In the genomic region with DNA sequence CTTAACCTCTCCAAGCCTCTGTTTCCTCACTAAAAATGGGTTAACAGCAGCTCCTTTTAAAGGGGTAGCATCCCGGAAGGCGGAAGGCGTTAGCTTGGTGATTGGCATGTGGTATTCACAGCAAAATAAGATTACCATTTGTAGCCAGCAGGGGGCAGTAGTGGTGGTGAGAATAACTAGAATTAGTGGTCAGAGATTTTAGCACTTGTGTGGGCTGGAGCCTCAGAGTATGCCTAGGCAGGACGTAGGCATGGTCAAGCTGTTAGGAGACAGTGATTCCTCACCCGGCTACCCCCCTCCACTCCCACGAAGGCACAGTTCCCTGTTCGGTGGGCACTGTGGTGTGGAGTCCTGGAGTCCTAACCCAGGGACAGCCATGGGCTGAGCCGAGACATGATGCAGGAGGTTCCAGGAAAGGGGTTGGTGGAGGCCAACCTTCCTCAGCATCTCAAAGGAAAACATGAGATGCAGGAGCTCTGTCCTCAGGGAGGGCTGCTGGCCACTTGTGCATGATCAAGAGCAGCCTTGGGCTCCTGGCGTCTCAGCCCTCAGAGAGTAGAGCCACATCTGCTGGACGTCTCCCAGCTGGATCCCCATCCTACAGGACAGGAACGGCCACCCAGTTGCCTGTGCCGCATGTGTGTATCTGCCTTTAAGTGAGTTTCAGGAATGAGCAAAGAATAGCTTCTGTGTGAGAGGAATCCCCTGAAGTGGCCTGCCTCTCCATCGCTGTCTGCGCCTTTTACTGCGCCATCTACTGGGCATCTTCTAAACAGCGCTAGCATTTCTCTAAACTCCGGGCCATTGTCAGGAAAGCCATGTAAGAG, we compare ENCODE assay signal across 8 mouse cellular contexts. TPM values are rescaled to one million over a fixed set of nuclear protein-coding genes. Genes with fewer than 3 reads are reported as not detected.
DNase-seq lines count a peak whose midpoint lies in the region; ATAC-seq lines count a peak whose summit lies in the region.

No protein-coding gene starts in this region.

- H3K27ac ChIP-seq in hindbrain, embryonic 13.5 days = peak overlapping the region; percentile 75

- H3K4me3 ChIP-seq in hindbrain, embryonic 13.5 days = no peak overlapping the region

- no peak overlapping the region for H3K4me2 ChIP-seq in hindbrain, embryonic 13.5 days

- no peaks in the 10 kb centered on the region for H3K27me3 ChIP-seq in hindbrain, embryonic 13.5 days

- DNase-seq in ZHBTc4 (ENCODE audit: low read depth, low spot score) = peak; percentile 86
- peak; percentile 85 to 90 for DNase-seq in cerebellum, postnatal 10 days
- peak; percentile 63 to 92 for DNase-seq in frontal cortex, adult 2 months (ENCODE audit: extremely low spot score in 1 of 2, low spot score in 1 of 2)
- peak; percentile 69 for DNase-seq in layer of hippocampus, adult 9-11 months
- peak; percentile 76 for DNase-seq in lung, postnatal 14 days
- peak; percentile 58 for DNase-seq in retina, adult 2 months (ENCODE audit: low read depth, low spot score)
- DNase-seq in urinary bladder, postnatal 25 days (ENCODE audit: low spot score) = peak; percentile 56

- 41% methylated on average over 17 of the region's 17 CpGs for WGBS in hindbrain, embryonic 13.5 days

- peaks cover 71% of the 10 kb centered on the region for H3K36me3 ChIP-seq in hindbrain, embryonic 13.5 days

- H3K9ac ChIP-seq in hindbrain, embryonic 13.5 days = no peak overlapping the region

- H3K4me1 ChIP-seq in hindbrain, embryonic 13.5 days (replicated peaks) = peaks cover 10% of the 10 kb centered on the region

- peak; percentile 66 for ATAC-seq in hindbrain, embryonic 13.5 days (ENCODE audit: low FRiP score)

- H3K9me3 ChIP-seq in hindbrain, embryonic 13.5 days = no peaks in the 10 kb centered on the region

RNA-seq across cellular contexts. Expression of a gene that starts 11.6 kb away (rescaled TPM):
- polyA plus RNA-seq in frontal cortex, adult 2 months (2012; rRNA removed) = 0.50 and 0.62 TPM in 2 replicates
- 0.16 TPM in 1 of 2 replicates, not detected in the other for polyA plus RNA-seq in hindbrain, embryonic 13.5 days (2015; fragmentation: Nextera tagmentation; extraction: Ambion mirVana)
